Mouse (Mus musculus): ENCODE measurements around the gene Efcab6. TPM values are rescaled to one million over a fixed set of nuclear protein-coding genes. Genes with fewer than 3 reads are reported as not detected.

Efcab6 gene
- polyA plus RNA-seq, 1 experiment from 2014 or later, result 0.56 TPM

Other genes with a start within 250 kb of the Efcab6 start
- gene Sult4a1, start 40.4 kb upstream of the Efcab6 start, polyA plus RNA-seq (2015; fragmentation: Nextera tagmentation; extraction: Ambion mirVana), result 87.1 and 93.8 TPM in 2 replicates
- gene Pnpla5, start 57.8 kb upstream of the Efcab6 start, polyA plus RNA-seq (2015; fragmentation: Nextera tagmentation; extraction: Ambion mirVana), result not detected in 2 replicates
- 4.6 and 6.4 TPM in 2 replicates for gene Pnpla3, start 102.5 kb upstream of the Efcab6 start, polyA plus RNA-seq (2015; fragmentation: Nextera tagmentation; extraction: Ambion mirVana)
- 83.3 and 86.6 TPM in 2 replicates for gene Samm50, start 126.9 kb upstream of the Efcab6 start, polyA plus RNA-seq (2015; fragmentation: Nextera tagmentation; extraction: Ambion mirVana)
- gene Parvb, start 166.7 kb upstream of the Efcab6 start, polyA plus RNA-seq (2015; fragmentation: Nextera tagmentation; extraction: Ambion mirVana), result 4.2 and 5.4 TPM in 2 replicates

Measured in midbrain, embryonic 15.5 days (tissue).